Mouse (Mus musculus): ENCODE results near the gene Ppm1j. TPM values are rescaled to one million over a fixed set of nuclear protein-coding genes. Genes with fewer than 3 reads are reported as not detected.

Ppm1j gene
- polyA plus RNA-seq, 1 experiment, result 45.3 TPM

- Histone ChIP-seq H3K4me3 (ENCODE audit: low read depth, low read length) (peak overlapping the region; percentile 78), H3K27ac (ENCODE audit: insufficient read depth, low read depth, low read length) (peak overlapping the region; percentile 67), H3K36me3 (ENCODE audit: control insufficient read depth, insufficient read depth, low read length) (0 out of 2 replicates have a peak, but pooled peaks cover 1% of the 10 kb centered on the region), H3K4me1 (ENCODE audit: control insufficient read depth, insufficient read depth, insufficient read length, low read length) (peaks cover 37% of the 10 kb centered on the region), H3K27me3 (ENCODE audit: control insufficient read depth, insufficient read depth, low read length) (peaks cover 23% of the 10 kb centered on the region)
- TF ChIP-seq POLR2A (IDR thresholded peaks at IDR 0.05; ENCODE audit: low read depth, low read length) (no peak), CTCF (IDR thresholded peaks at IDR 0.05; ENCODE audit: extremely low read depth, insufficient read length, insufficient replicate concordance, low read depth, low read length) (no peak)
- WGBS, result 32% methylated on average over 12 of the region's 12 CpGs
Observed at GRCm38 (mm10) chr3:104782061-104782681, 1.3 kb downstream of the Ppm1j start.

- no peak for TF ChIP-seq CTCF (IDR thresholded peaks at IDR 0.05; ENCODE audit: extremely low read depth, insufficient read length, insufficient replicate concordance, low read depth, low read length)
- no peak for TF ChIP-seq POLR2A (IDR thresholded peaks at IDR 0.05; ENCODE audit: low read depth, low read length)
- 80% methylated on average over 14 of the region's 14 CpGs for WGBS
- 0 out of 2 replicates have a peak, but pooled peaks cover 1% of the 10 kb centered on the region for H3K36me3 ChIP-seq (ENCODE audit: control insufficient read depth, insufficient read depth, low read length)
- H3K4me3 ChIP-seq (ENCODE audit: low read depth, low read length), result no peak overlapping the region
- H3K27me3 ChIP-seq (ENCODE audit: control insufficient read depth, insufficient read depth, low read length), result peaks cover 7% of the 10 kb centered on the region
- H3K4me1 ChIP-seq (ENCODE audit: control insufficient read depth, insufficient read depth, insufficient read length, low read length), result peaks cover 43% of the 10 kb centered on the region
- H3K27ac ChIP-seq (ENCODE audit: insufficient read depth, low read depth, low read length), result no peak overlapping the region
Observed at GRCm38 (mm10) chr3:104783971-104784500, 3.2 kb downstream of the Ppm1j start.

GRCm38 (mm10) chr3:104785284-104785683 lies 4.4 kb downstream of the Ppm1j start:
- no peak overlapping the region for H3K4me3 ChIP-seq (ENCODE audit: low read depth, low read length)
- TF ChIP-seq CTCF (IDR thresholded peaks at IDR 0.05; ENCODE audit: extremely low read depth, insufficient read length, insufficient replicate concordance, low read depth, low read length) (no peak), POLR2A (IDR thresholded peaks at IDR 0.05; ENCODE audit: low read depth, low read length) (no peak)
- no peak overlapping the region for H3K27ac ChIP-seq (ENCODE audit: insufficient read depth, low read depth, low read length)
- H3K4me1 ChIP-seq (ENCODE audit: control insufficient read depth, insufficient read depth, insufficient read length, low read length), result peaks cover 46% of the 10 kb centered on the region
- peaks cover 6% of the 10 kb centered on the region; the same call in 1 of the 2 replicates for H3K27me3 ChIP-seq (ENCODE audit: control insufficient read depth, insufficient read depth, low read length)
- 90% methylated on average over 6 of the region's 6 CpGs for WGBS
- H3K36me3 ChIP-seq (ENCODE audit: control insufficient read depth, insufficient read depth, low read length), result 0 out of 2 replicates have a peak, but pooled peaks cover 1% of the 10 kb centered on the region

- H3K27ac ChIP-seq (ENCODE audit: insufficient read depth, low read depth, low read length), result peak within 1 kb of the TSS; percentile 92
- no peak for TF ChIP-seq CTCF (IDR thresholded peaks at IDR 0.05; ENCODE audit: extremely low read depth, insufficient read length, insufficient replicate concordance, low read depth, low read length)
- no peak for TF ChIP-seq POLR2A (IDR thresholded peaks at IDR 0.05; ENCODE audit: low read depth, low read length)
- peaks cover 13% of the 10 kb centered on the region for H3K36me3 ChIP-seq (ENCODE audit: control insufficient read depth, insufficient read depth, low read length)
- peaks cover 45% of the 10 kb centered on the region for H3K4me1 ChIP-seq (ENCODE audit: control insufficient read depth, insufficient read depth, insufficient read length, low read length)
- H3K27me3 ChIP-seq (ENCODE audit: control insufficient read depth, insufficient read depth, low read length), result no peaks in the 10 kb centered on the region
- peak within 1 kb of the TSS; percentile 95 for H3K4me3 ChIP-seq (ENCODE audit: low read depth, low read length)
- WGBS, result 31% methylated on average over 3 of the region's 3 CpGs
Observed at GRCm38 (mm10) chr3:104788075-104788474, 7.2 kb downstream of the Ppm1j start, which contains the start of gene Rhoc. Gene Rhoc, plus strand, starts transcription at chr3:104788375.

GRCm38 (mm10) chr3:104788561-104789311 lies 7.9 kb downstream of the Ppm1j start:
- Histone ChIP-seq H3K4me1 (ENCODE audit: control insufficient read depth, insufficient read depth, insufficient read length, low read length) (peaks cover 43% of the 10 kb centered on the region), H3K4me3 (ENCODE audit: low read depth, low read length) (peak overlapping the region; percentile 95), H3K27ac (ENCODE audit: insufficient read depth, low read depth, low read length) (peak overlapping the region; percentile 92), H3K27me3 (ENCODE audit: control insufficient read depth, insufficient read depth, low read length) (no peaks in the 10 kb centered on the region), H3K36me3 (ENCODE audit: control insufficient read depth, insufficient read depth, low read length) (peaks cover 17% of the 10 kb centered on the region)
- TF ChIP-seq POLR2A (IDR thresholded peaks at IDR 0.05; ENCODE audit: low read depth, low read length) (peak; percentile 73), CTCF (IDR thresholded peaks at IDR 0.05; ENCODE audit: extremely low read depth, insufficient read length, insufficient replicate concordance, low read depth, low read length) (peak; percentile 74)
- WGBS, result 2% methylated on average over 49 of the region's 52 CpGs

GRCm38 (mm10) chr3:104789312-104789605 lies 8.4 kb downstream of the Ppm1j start:
- WGBS, result 21% methylated on average over 10 of the region's 10 CpGs
- Histone ChIP-seq H3K4me3 (ENCODE audit: low read depth, low read length) (peak overlapping the region; percentile 95), H3K4me1 (ENCODE audit: control insufficient read depth, insufficient read depth, insufficient read length, low read length) (peaks cover 48% of the 10 kb centered on the region), H3K27me3 (ENCODE audit: control insufficient read depth, insufficient read depth, low read length) (no peaks in the 10 kb centered on the region), H3K36me3 (ENCODE audit: control insufficient read depth, insufficient read depth, low read length) (peaks cover 22% of the 10 kb centered on the region), H3K27ac (ENCODE audit: insufficient read depth, low read depth, low read length) (peak overlapping the region; percentile 90)
- 0 out of 2 replicates have a peak, but pooled peaks have one; percentile 9 for TF ChIP-seq CTCF (IDR thresholded peaks at IDR 0.05; ENCODE audit: extremely low read depth, insufficient read length, insufficient replicate concordance, low read depth, low read length)
- TF ChIP-seq POLR2A (IDR thresholded peaks at IDR 0.05; ENCODE audit: low read depth, low read length), result no peak

- Histone ChIP-seq H3K36me3 (ENCODE audit: control insufficient read depth, insufficient read depth, low read length) (peaks cover 22% of the 10 kb centered on the region), H3K4me1 (ENCODE audit: control insufficient read depth, insufficient read depth, insufficient read length, low read length) (peaks cover 53% of the 10 kb centered on the region), H3K27me3 (ENCODE audit: control insufficient read depth, insufficient read depth, low read length) (no peaks in the 10 kb centered on the region), H3K27ac (ENCODE audit: insufficient read depth, low read depth, low read length) (peak overlapping the region; percentile 90), H3K4me3 (ENCODE audit: low read depth, low read length) (peak overlapping the region; percentile 95)
- 58% methylated on average over 13 of the region's 13 CpGs for WGBS
- TF ChIP-seq CTCF (IDR thresholded peaks at IDR 0.05; ENCODE audit: extremely low read depth, insufficient read length, insufficient replicate concordance, low read depth, low read length) (no peak), POLR2A (IDR thresholded peaks at IDR 0.05; ENCODE audit: low read depth, low read length) (no peak)
Observed at GRCm38 (mm10) chr3:104789822-104790221, 9.0 kb downstream of the Ppm1j start.
